Mouse (Mus musculus) forebrain, embryonic 12.5 days (tissue): ENCODE results near the gene Setx. TPM values are rescaled to one million over a fixed set of nuclear protein-coding genes. Genes with fewer than 3 reads are reported as not detected.
A peak's percentile ranks its signal among the peaks of the same experiment; 100 is the strongest.
"Not testable (repeated sequence)": the region's sequence is repeated elsewhere in the genome, so short reads cannot be mapped to it uniquely, and the experiment has no call there.

Experiments used
- ATAC-seq: fragments of 200-750 bp; cut with Nextera tagmentation; 2 replicates; pipeline ENCODE4 v1.8.0; 2017; ENCODE audit warnings: moderate TSS enrichment; ENCODE audit not compliant: low FRiP score
- H3K27ac ChIP-seq: fragments of 300-500 bp; sonication (generic); 2 replicates; pipeline ENCODE4 v1.5.1; 2016; ENCODE audit warnings: mild to moderate bottlenecking
- H3K27me3 ChIP-seq: fragments of 300-500 bp; sonication (generic); 2 replicates; pipeline ENCODE4 v1.6.1; 2016; ENCODE audit warnings: mild to moderate bottlenecking
- H3K36me3 ChIP-seq: fragments of 300-500 bp; sonication (generic); replicated peaks from 2 replicates; pipeline ENCODE4 v1.6.1; 2016; ENCODE audit warnings: mild to moderate bottlenecking
- H3K4me1 ChIP-seq: fragments of 300-500 bp; sonication (generic); 2 replicates; pipeline ENCODE4 v1.6.1; 2016
- H3K4me2 ChIP-seq: fragments of 300-500 bp; sonication (generic); 2 replicates; pipeline ENCODE4 v1.6.1; 2016; ENCODE audit warnings: mild to moderate bottlenecking, moderate library complexity
- H3K4me3 ChIP-seq: fragments of 300-500 bp; sonication (generic); replicated peaks from 2 replicates; pipeline ENCODE4 v1.5.1; 2016; ENCODE audit warnings: mild to moderate bottlenecking
- H3K9ac ChIP-seq: fragments of 300-500 bp; sonication (generic); 2 replicates; pipeline ENCODE4 v1.6.1; 2016; ENCODE audit warnings: mild to moderate bottlenecking
- H3K9me3 ChIP-seq: fragments of 300-500 bp; sonication (generic); 2 replicates; pipeline ENCODE4 v1.6.1; 2016
- WGBS: fragments of 180-500 bp; shearing (Covaris S2); methylation state at CpG from one replicate; pipeline ENCODE4 v1.1.7; 2016; 5-methylcytosine and 5-hydroxymethylcytosine counted together
- polyA plus RNA-seq: library from polyadenylated mRNA; unstranded; fragments of >200 nt; fragmentation: Nextera tagmentation; extraction: Ambion mirVana; gene quantifications from 2 replicates; pipeline ENCODE4 v1.2.1, GENCODE M21; 2016

Setx gene
- polyA plus RNA-seq, 1 experiment from 2014 or later: 18.6 TPM

GRCm38 (mm10) chr2:29100822-29101534, 23.0 kb upstream of the Setx start:
- Histone ChIP-seq H3K9me3 (no peaks in the 10 kb centered on the region), H3K27me3 (no peaks in the 10 kb centered on the region), H3K4me3 (no peak overlapping the region), H3K4me2 (no peak overlapping the region), H3K27ac (no peak overlapping the region), H3K9ac (no peak overlapping the region), H3K36me3 (no peaks in the 10 kb centered on the region), H3K4me1 (no peaks in the 10 kb centered on the region)
- ATAC-seq: no peak
- WGBS: 75% methylated on average over 7 of the region's 7 CpGs

- H3K27me3 ChIP-seq, H3K9ac ChIP-seq, H3K4me1 ChIP-seq, H3K4me3 ChIP-seq, H3K9me3 ChIP-seq, H3K27ac ChIP-seq, H3K4me2 ChIP-seq, ATAC-seq, H3K36me3 ChIP-seq: not testable (repeated sequence)
- WGBS: 85% methylated on average over 9 of the region's 10 CpGs
Measured at GRCm38 (mm10) chr2:29102416-29103377, 21.3 kb upstream of the Setx start.

- ATAC-seq: no peak
Measured at GRCm38 (mm10) chr2:29120969-29121368, 3.0 kb upstream of the Setx start.

GRCm38 (mm10) chr2:29122446-29122845, 1.5 kb upstream of the Setx start:
- no peak overlapping the region for H3K9ac ChIP-seq
- peaks cover 15% of the 10 kb centered on the region for H3K4me1 ChIP-seq
- no peaks in the 10 kb centered on the region for H3K27me3 ChIP-seq
- no peak for ATAC-seq
- WGBS: 76% methylated on average over 3 of the region's 3 CpGs
- no peak overlapping the region for H3K27ac ChIP-seq
- H3K9me3 ChIP-seq: no peaks in the 10 kb centered on the region
- no peak overlapping the region for H3K4me2 ChIP-seq
- 0 out of 2 replicates have a peak, but pooled peaks cover 10% of the 10 kb centered on the region for H3K36me3 ChIP-seq
- H3K4me3 ChIP-seq: no peak overlapping the region

More at GRCm38 (mm10) chr2:29120969-29121368, 3.0 kb upstream of the Setx start:
- no peak overlapping the region for H3K4me2 ChIP-seq
- H3K9me3 ChIP-seq: no peaks in the 10 kb centered on the region
- H3K36me3 ChIP-seq: no peaks in the 10 kb centered on the region
- no peaks in the 10 kb centered on the region for H3K27me3 ChIP-seq
- no peak overlapping the region for H3K27ac ChIP-seq
- H3K4me3 ChIP-seq: no peak overlapping the region
- no peak overlapping the region for H3K9ac ChIP-seq
- H3K4me1 ChIP-seq: peaks cover 5% of the 10 kb centered on the region

GRCm38 (mm10) chr2:29124571-29124935, 572 bp downstream of the Setx start:
- Histone ChIP-seq H3K4me2 (peak overlapping the region; percentile 84), H3K9me3 (no peaks in the 10 kb centered on the region), H3K4me3 (peak overlapping the region; percentile 65), H3K27ac (peak overlapping the region; percentile 96), H3K9ac (peak overlapping the region; percentile 83), H3K4me1 (peaks cover 15% of the 10 kb centered on the region), H3K36me3 (peaks cover 18% of the 10 kb centered on the region), H3K27me3 (no peaks in the 10 kb centered on the region)
- under 1% methylated on average over 19 of the region's 24 CpGs for WGBS
- ATAC-seq: no peak

- peak overlapping the region; percentile 83 for H3K9ac ChIP-seq
- peak overlapping the region; percentile 96 for H3K27ac ChIP-seq
- peak overlapping the region; percentile 84 for H3K4me2 ChIP-seq
- H3K9me3 ChIP-seq: no peaks in the 10 kb centered on the region
- H3K4me1 ChIP-seq: peaks cover 15% of the 10 kb centered on the region
- under 1% methylated on average over 77 of the region's 81 CpGs for WGBS
- peak overlapping the region; percentile 65 for H3K4me3 ChIP-seq
- ATAC-seq: peak; percentile 99
- H3K27me3 ChIP-seq: no peaks in the 10 kb centered on the region
- peaks cover 23% of the 10 kb centered on the region for H3K36me3 ChIP-seq
Measured at GRCm38 (mm10) chr2:29124936-29125701, 1.1 kb downstream of the Setx start.

GRCm38 (mm10) chr2:29130118-29130899, 6.3 kb downstream of the Setx start:
- H3K27ac ChIP-seq: no peak overlapping the region

GRCm38 (mm10) chr2:29135161-29135560, 11.2 kb downstream of the Setx start:
- Histone ChIP-seq H3K27ac (no peak overlapping the region), H3K4me2 (no peak overlapping the region), H3K4me3 (no peak overlapping the region), H3K9me3 (no peaks in the 10 kb centered on the region), H3K9ac (no peak overlapping the region), H3K27me3 (no peaks in the 10 kb centered on the region), H3K36me3 (peaks cover 60% of the 10 kb centered on the region), H3K4me1 (no peaks in the 10 kb centered on the region)
- no peak for ATAC-seq

More at GRCm38 (mm10) chr2:29130118-29130899, 6.3 kb downstream of the Setx start:
- peaks cover 15% of the 10 kb centered on the region for H3K4me1 ChIP-seq
- no peak overlapping the region for H3K4me3 ChIP-seq
- H3K36me3 ChIP-seq: peaks cover 58% of the 10 kb centered on the region
- WGBS: 95% methylated on average over 7 of the region's 7 CpGs
- no peak for ATAC-seq
- no peak overlapping the region for H3K9ac ChIP-seq
- H3K4me2 ChIP-seq: no peak overlapping the region
- H3K27me3 ChIP-seq: no peaks in the 10 kb centered on the region
- H3K9me3 ChIP-seq: no peaks in the 10 kb centered on the region

- Histone ChIP-seq H3K36me3 (peaks cover 73% of the 10 kb centered on the region), H3K9me3 (no peaks in the 10 kb centered on the region), H3K4me2 (no peak overlapping the region), H3K9ac (no peak overlapping the region), H3K27ac (no peak overlapping the region), H3K4me3 (no peak overlapping the region), H3K27me3 (no peaks in the 10 kb centered on the region), H3K4me1 (no peaks in the 10 kb centered on the region)
- no peak for ATAC-seq
- WGBS: 69% methylated on average over 2 of the region's 2 CpGs
Measured at GRCm38 (mm10) chr2:29151941-29152340, 28.0 kb downstream of the Setx start.

- H3K4me2 ChIP-seq: no peak overlapping the region
- no peak overlapping the region for H3K27ac ChIP-seq
- H3K36me3 ChIP-seq: peaks cover 73% of the 10 kb centered on the region
- H3K4me3 ChIP-seq: no peak overlapping the region
- H3K4me1 ChIP-seq: no peaks in the 10 kb centered on the region
- H3K27me3 ChIP-seq: no peaks in the 10 kb centered on the region
- H3K9me3 ChIP-seq: no peaks in the 10 kb centered on the region
- no peak overlapping the region for H3K9ac ChIP-seq
- WGBS: 92% methylated on average over 5 of the region's 5 CpGs
- no peak for ATAC-seq
Measured at GRCm38 (mm10) chr2:29168067-29168466, 44.1 kb downstream of the Setx start.

- ATAC-seq: no peak
- Histone ChIP-seq H3K9ac (no peak overlapping the region), H3K9me3 (no peaks in the 10 kb centered on the region), H3K4me1 (no peaks in the 10 kb centered on the region), H3K27me3 (no peaks in the 10 kb centered on the region), H3K4me2 (no peak overlapping the region), H3K36me3 (peaks cover 90% of the 10 kb centered on the region), H3K27ac (no peak overlapping the region), H3K4me3 (no peak overlapping the region)
- 91% methylated on average over 3 of the region's 3 CpGs for whole genome bisulfite sequencing
Measured at GRCm38 (mm10) chr2:29174887-29175286, 50.9 kb downstream of the Setx start.
